Mouse (Mus musculus) G1E-ER4 (cell line): ENCODE results near the gene Pcnx4. TPM values are rescaled to one million over a fixed set of nuclear protein-coding genes. Genes with fewer than 3 reads are reported as not detected.

ENCODE experiments used
- GATA1 ChIP-seq: IDR thresholded peaks from one replicate; pipeline ENCODE4 v1.8.0; 2012; ENCODE audit warnings: low read length, inconsistent platforms
- polyA plus RNA-seq: library from polyadenylated mRNA; stranded (reverse); fragments of >175 nt; gene quantifications from 2 replicates; pipeline ENCODE4 v1.2.3, GENCODE M21; 2012

The Pcnx4 gene
- polyA plus RNA-seq, 1 experiment = 1.3 TPM

GRCm38 (mm10) chr12:72554347-72554746 is 18.2 kb downstream of the Pcnx4 start:
- TF ChIP-seq GATA1 = no peak

GRCm38 (mm10) chr12:72564281-72564795 is 28.2 kb downstream of the Pcnx4 start:
- TF ChIP-seq GATA1 = no peak

DNA sequence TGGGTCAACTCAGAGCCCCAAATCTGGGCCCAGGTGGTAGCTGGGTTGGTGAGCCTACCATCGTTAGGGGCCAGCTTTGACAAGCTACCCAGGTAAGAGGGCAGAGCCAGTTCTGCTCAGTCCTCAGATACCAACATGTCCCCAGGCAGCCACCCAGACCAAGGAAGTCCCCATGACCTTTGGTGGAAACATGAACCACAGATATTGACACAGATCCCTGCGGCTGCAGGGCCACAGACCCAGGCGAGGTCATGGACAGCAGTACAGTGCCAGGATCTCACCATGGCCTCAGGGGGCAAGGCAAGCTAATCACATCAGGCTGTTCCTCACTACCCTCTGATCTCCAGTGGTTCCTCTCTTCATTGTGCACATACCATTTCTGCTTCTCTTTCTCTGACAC is 45.8 kb downstream of the Pcnx4 start:
- no peak for TF ChIP-seq GATA1

GRCm38 (mm10) chr12:72583099-72583498 is 46.9 kb downstream of the Pcnx4 start:
- no peak for TF ChIP-seq GATA1

DNA sequence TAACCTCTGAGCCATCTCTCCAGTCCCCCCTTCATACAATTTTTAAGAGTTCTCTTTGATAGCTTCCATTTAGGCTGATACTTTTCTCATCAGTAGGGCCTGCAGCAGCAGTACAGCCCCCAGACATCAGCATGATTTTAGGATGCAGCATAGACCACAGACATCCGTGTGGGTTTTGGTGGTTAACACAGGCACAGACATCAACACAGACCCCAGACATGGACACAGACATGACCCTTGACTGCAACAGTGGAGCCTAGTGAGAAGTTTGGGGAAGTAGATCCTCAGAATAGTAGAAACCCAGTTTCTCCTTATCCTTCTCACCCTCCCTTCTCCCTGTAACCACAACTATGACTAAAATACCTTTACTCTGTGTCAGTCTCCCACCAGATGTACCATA is 49.2 kb downstream of the Pcnx4 start:
- no peak for TF ChIP-seq GATA1

DNA sequence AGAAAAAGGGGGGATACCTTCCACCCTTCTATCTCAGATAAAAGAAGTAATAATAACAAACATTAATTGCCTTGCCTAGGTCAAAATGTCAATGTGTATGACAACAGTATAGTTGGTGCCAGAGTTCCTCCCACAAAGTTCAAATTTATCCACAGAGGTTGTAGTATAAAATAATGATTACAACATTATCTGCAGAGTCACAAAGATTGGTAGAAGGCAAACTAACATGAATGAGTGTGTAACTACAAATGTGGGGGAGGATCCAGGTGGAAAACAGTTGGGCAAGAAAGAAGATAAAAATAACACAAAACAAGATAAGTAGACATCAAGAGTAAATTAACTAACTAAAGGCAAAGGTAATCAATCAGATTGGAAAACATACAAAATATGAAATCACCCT is 56.8 kb downstream of the Pcnx4 start:
- TF ChIP-seq GATA1 = no peak

DNA sequence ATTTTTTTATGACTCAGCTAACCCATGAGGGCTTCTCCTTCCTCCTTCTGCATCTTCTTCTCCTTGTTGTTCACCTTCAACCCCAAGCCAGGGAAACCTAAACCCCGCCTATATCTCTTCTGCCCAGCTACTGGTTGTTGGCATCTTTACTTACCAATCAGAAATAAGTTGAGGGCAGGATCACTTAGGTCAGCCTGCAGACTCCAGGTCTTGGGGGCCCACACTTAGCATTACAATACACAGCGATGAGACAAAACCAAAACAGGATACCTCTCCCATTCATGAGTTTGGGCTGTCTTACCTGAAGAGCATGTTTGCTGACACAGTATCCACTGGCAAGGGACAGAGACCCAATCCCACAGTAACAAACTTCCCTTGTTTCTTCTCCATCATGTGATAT is 57.8 kb downstream of the Pcnx4 start:
- no peak for TF ChIP-seq GATA1

GRCm38 (mm10) chr12:72612053-72612452 is 75.9 kb downstream of the Pcnx4 start:
- TF ChIP-seq GATA1 = no peak

DNA sequence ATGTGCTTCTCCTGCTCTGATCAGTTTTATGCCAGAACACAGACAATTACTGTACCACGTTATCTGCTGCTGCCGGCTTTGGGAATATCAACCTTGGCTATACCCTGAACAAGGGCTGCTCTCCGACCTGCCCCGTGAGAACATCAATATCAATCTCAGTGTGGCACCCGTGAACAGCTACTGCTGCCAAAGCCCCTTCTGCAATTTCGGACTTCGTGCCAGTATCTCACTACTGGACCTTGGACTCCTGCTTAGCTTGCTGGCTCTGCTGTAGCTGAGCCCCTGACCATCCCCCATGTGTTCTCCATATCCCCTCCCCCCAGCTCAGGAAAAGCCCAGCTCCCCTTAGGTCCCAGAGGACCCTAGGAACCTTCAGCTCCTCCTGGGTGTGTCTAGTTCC is 84.7 kb downstream of the Pcnx4 start:
- TF ChIP-seq GATA1 = no peak

DNA sequence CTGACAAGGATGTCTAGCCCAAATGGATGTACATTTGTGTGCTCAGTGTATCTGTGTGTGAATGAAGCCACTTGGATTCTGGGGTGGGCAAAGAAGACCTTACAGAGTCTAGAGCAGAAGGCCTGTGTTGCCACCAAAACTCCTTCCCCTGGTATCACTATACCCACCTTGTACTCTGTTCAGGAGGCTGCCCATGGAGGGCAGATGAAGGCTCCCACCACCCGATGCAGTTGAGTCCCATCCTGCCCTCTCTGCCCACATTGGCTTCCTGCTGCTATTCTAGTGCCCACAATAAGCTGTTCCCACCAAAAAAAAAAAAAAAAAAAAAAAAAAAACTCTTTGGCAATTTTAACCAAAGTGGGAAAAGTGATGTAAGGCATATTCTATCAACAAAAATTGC is 85.3 kb downstream of the Pcnx4 start:
- TF ChIP-seq GATA1 = no peak

DNA sequence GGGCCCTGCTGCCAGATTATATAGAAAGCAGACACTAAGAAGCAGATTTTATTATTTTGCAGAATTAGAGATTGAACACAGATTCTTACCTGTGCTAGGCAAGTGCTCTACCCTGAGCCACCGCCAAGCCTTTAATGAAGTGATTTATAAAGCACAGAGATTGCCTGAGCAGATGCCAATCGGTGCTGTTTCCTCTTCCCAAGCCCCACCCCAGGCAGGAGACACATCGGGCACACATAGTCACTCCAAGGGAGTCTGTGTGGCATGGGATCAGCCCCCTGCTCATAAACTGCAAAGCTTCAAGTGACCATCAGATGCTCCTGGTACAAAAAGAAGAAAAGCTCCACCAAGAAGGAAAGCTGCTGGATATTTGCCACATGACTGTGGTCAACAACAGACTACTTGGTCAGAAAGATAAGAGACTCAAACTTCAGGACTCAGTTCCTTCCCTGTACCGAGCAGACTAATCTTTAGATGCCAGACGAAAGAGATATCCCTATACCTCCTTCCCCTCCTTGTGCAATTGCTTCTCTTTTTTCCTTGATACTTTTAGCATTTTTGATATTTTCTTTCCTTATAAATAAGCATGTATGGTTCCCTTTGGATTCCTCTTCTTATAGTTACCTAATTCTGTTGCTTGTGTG is 86.8 kb downstream of the Pcnx4 start:
- TF ChIP-seq GATA1 = no peak

DNA sequence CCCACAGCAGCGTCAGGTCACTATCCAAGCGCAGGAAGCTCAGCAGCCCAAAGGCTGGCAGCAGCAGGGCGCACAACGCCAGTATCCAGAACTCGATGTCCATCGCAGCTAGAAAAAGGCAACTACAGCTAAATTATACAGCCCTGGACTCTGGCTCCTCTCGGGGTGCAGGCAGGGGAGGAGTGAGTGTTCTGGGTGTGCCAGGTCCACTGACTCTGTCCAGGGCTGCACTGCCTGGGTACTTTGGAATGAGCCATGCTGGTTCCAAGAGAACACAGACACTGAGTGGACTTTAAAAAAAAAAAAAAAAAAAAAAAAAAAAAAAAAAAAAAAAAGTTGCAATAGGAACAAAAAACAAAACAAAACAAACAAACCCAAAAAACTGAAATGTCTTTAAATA is 92.6 kb downstream of the Pcnx4 start:
- no peak for TF ChIP-seq GATA1

Other genes starting within 250 kb of the Pcnx4 start
- not detected in 2 replicates for gene Rtn1, start 127.3 kb upstream of the Pcnx4 start, polyA plus RNA-seq
- not detected in 2 replicates for gene Lrrc9, start 94.5 kb upstream of the Pcnx4 start, polyA plus RNA-seq
- not detected in 2 replicates for gene Gm4756, start 113.3 kb downstream of the Pcnx4 start, polyA plus RNA-seq
- gene Dhrs7, start 128.5 kb downstream of the Pcnx4 start, polyA plus RNA-seq = 1.4 and 3.2 TPM in 2 replicates
- gene Ppm1a, start 221.1 kb downstream of the Pcnx4 start, polyA plus RNA-seq = 14.0 and 18.7 TPM in 2 replicates